Mouse (Mus musculus) stomach, embryonic 16.5 days (tissue): ENCODE measurements at regions not wholly inside any gene's neighbourhood (a gene's known extent, or its start where the extent isn't known, plus 50 kb on each side); places are given as distances from the start of the nearest gene placed in this dataset.
"Not testable (repeated sequence)": the region's sequence is repeated elsewhere in the genome, so short reads cannot be mapped to it uniquely, and the experiment has no call there.

ENCODE experiments used
- ATAC-seq: fragments of 200-750 bp; cut with Nextera tagmentation; 2 replicates; pipeline ENCODE4 v1.8.0; 2017; ENCODE audit warnings: moderate number of reproducible peaks, moderate TSS enrichment; ENCODE audit not compliant: insufficient read depth, low FRiP score
- H3K27ac ChIP-seq: fragments of 300-500 bp; sonication (generic); 2 replicates; pipeline ENCODE4 v1.5.1; 2014; ENCODE audit warnings: low read length
- H3K27me3 ChIP-seq: fragments of 300-500 bp; sonication (generic); 2 replicates; pipeline ENCODE4 v1.6.1; 2014; ENCODE audit warnings: low read length, control low read depth, mixed read lengths; ENCODE audit not compliant: control insufficient read depth, insufficient read depth
- H3K36me3 ChIP-seq: fragments of 300-500 bp; sonication (generic); 2 replicates; pipeline ENCODE4 v1.6.1; 2014; ENCODE audit warnings: low read length; ENCODE audit not compliant: control insufficient read depth, insufficient read depth
- H3K4me1 ChIP-seq: fragments of 300-500 bp; sonication (generic); 2 replicates; pipeline ENCODE4 v1.6.1; 2014; ENCODE audit warnings: low read length, control low read depth, mixed read lengths; ENCODE audit not compliant: control insufficient read depth, insufficient read depth
- H3K4me2 ChIP-seq: fragments of 300-500 bp; sonication (generic); 2 replicates; pipeline ENCODE4 v1.6.1; 2014; ENCODE audit warnings: low read depth, low read length, mixed read lengths
- H3K4me3 ChIP-seq: fragments of 300-500 bp; sonication (generic); replicated peaks from 2 replicates; pipeline ENCODE4 v1.5.1; 2014; ENCODE audit warnings: mild to moderate bottlenecking, low read length
- H3K9ac ChIP-seq: fragments of 300-500 bp; sonication (generic); 2 replicates; pipeline ENCODE4 v1.6.1; 2014; ENCODE audit warnings: low read length
- H3K9me3 ChIP-seq: fragments of 300-500 bp; sonication (generic); replicated peaks from 2 replicates; pipeline ENCODE4 v1.6.1; 2016; ENCODE audit warnings: low read length, control low read depth; ENCODE audit not compliant: control insufficient read depth
- WGBS: fragments of 180-500 bp; shearing (Covaris S2); extraction: QIAGEN DNeasy Blood & Tissue Kit; methylation state at CpG from one replicate; pipeline ENCODE4 v1.1.7; 2014; 5-methylcytosine and 5-hydroxymethylcytosine counted together

- not testable (repeated sequence) for H3K4me1 ChIP-seq, H3K27me3 ChIP-seq, ATAC-seq, H3K36me3 ChIP-seq, H3K4me2 ChIP-seq, H3K27ac ChIP-seq, H3K9ac ChIP-seq, H3K4me3 ChIP-seq, H3K9me3 ChIP-seq
- WGBS = 54% methylated on average over 5 of the region's 5 CpGs
Measured at GRCm38 (mm10) chr12:117327086-117327485, 189.2 kb upstream of the Rapgef5 start.

GRCm38 (mm10) chr12:117330418-117330817 lies 185.9 kb upstream of the Rapgef5 start:
- Histone ChIP-seq H3K4me3 (no peak overlapping the region), H3K9me3 (peaks cover 3% of the 10 kb centered on the region; the same call in 1 of the 2 replicates), H3K36me3 (no peaks in the 10 kb centered on the region), H3K27ac (no peak overlapping the region), H3K4me2 (no peak overlapping the region), H3K27me3 (no peaks in the 10 kb centered on the region; the same call in 1 of the 2 replicates), H3K4me1 (no peaks in the 10 kb centered on the region), H3K9ac (no peak overlapping the region)
- no peak for ATAC-seq

- no peak for ATAC-seq
- no peak overlapping the region for H3K4me3 ChIP-seq
- no peaks in the 10 kb centered on the region for H3K4me1 ChIP-seq
- no peaks in the 10 kb centered on the region for H3K9me3 ChIP-seq
- WGBS = 53% methylated on average over 4 of the region's 4 CpGs
- H3K36me3 ChIP-seq = no peaks in the 10 kb centered on the region
- no peaks in the 10 kb centered on the region; the same call in 1 of the 2 replicates for H3K27me3 ChIP-seq
- no peak overlapping the region for H3K4me2 ChIP-seq
- H3K27ac ChIP-seq = no peak overlapping the region
- no peak overlapping the region for H3K9ac ChIP-seq
Measured at GRCm38 (mm10) chr12:117336856-117337255, 179.4 kb upstream of the Rapgef5 start.

- H3K27me3 ChIP-seq = no peaks in the 10 kb centered on the region
- no peak overlapping the region for H3K4me3 ChIP-seq
- no peak overlapping the region for H3K4me2 ChIP-seq
- no peaks in the 10 kb centered on the region for H3K4me1 ChIP-seq
- H3K27ac ChIP-seq = no peak overlapping the region
- no peak for ATAC-seq
- H3K36me3 ChIP-seq = no peaks in the 10 kb centered on the region
- H3K9me3 ChIP-seq = no peaks in the 10 kb centered on the region
- H3K9ac ChIP-seq = no peak overlapping the region
- WGBS = 51% methylated on average over 6 of the region's 6 CpGs
Measured at GRCm38 (mm10) chr12:117342321-117342720, 174.0 kb upstream of the Rapgef5 start.

- no peaks in the 10 kb centered on the region for H3K36me3 ChIP-seq
- H3K4me3 ChIP-seq = no peak overlapping the region
- no peaks in the 10 kb centered on the region for H3K9me3 ChIP-seq
- H3K27ac ChIP-seq = no peak overlapping the region
- H3K27me3 ChIP-seq = no peaks in the 10 kb centered on the region
- no peak overlapping the region for H3K4me2 ChIP-seq
- ATAC-seq = no peak
- no peak overlapping the region for H3K9ac ChIP-seq
- 83% methylated on average over 3 of the region's 3 CpGs for WGBS
- no peaks in the 10 kb centered on the region for H3K4me1 ChIP-seq
Measured at GRCm38 (mm10) chr12:117343121-117343520, 173.2 kb upstream of the Rapgef5 start.

GRCm38 (mm10) chr12:117343605-117344004 lies 172.7 kb upstream of the Rapgef5 start:
- not testable (repeated sequence) for H3K4me3 ChIP-seq, ATAC-seq, H3K36me3 ChIP-seq, H3K27ac ChIP-seq, H3K4me1 ChIP-seq, H3K4me2 ChIP-seq, H3K27me3 ChIP-seq, H3K9me3 ChIP-seq, H3K9ac ChIP-seq
- 80% methylated on average over 5 of the region's 5 CpGs for WGBS

- WGBS = 64% methylated on average over 11 of the region's 11 CpGs
- no peaks in the 10 kb centered on the region for H3K27me3 ChIP-seq
- H3K4me2 ChIP-seq = no peak overlapping the region
- H3K27ac ChIP-seq = no peak overlapping the region
- no peak overlapping the region for H3K4me3 ChIP-seq
- no peak for ATAC-seq
- H3K9me3 ChIP-seq = no peaks in the 10 kb centered on the region
- H3K36me3 ChIP-seq = no peaks in the 10 kb centered on the region
- H3K9ac ChIP-seq = no peak overlapping the region
- H3K4me1 ChIP-seq = no peaks in the 10 kb centered on the region
Measured at GRCm38 (mm10) chr12:117344266-117345087, 171.8 kb upstream of the Rapgef5 start.

GRCm38 (mm10) chr12:117345088-117345977 lies 170.9 kb upstream of the Rapgef5 start:
- H3K4me1 ChIP-seq = no peaks in the 10 kb centered on the region
- no peak overlapping the region for H3K4me2 ChIP-seq
- ATAC-seq = no peak
- H3K9me3 ChIP-seq = no peaks in the 10 kb centered on the region
- H3K9ac ChIP-seq = no peak overlapping the region
- no peak overlapping the region for H3K27ac ChIP-seq
- WGBS = 28% methylated on average over 20 of the region's 20 CpGs
- H3K4me3 ChIP-seq = no peak overlapping the region
- H3K36me3 ChIP-seq = no peaks in the 10 kb centered on the region
- no peaks in the 10 kb centered on the region for H3K27me3 ChIP-seq

GRCm38 (mm10) chr12:117346091-117346490 lies 170.2 kb upstream of the Rapgef5 start:
- Histone ChIP-seq H3K4me3 (no peak overlapping the region), H3K27ac (no peak overlapping the region), H3K36me3 (no peaks in the 10 kb centered on the region), H3K4me2 (no peak overlapping the region), H3K27me3 (no peaks in the 10 kb centered on the region), H3K4me1 (no peaks in the 10 kb centered on the region), H3K9ac (no peak overlapping the region), H3K9me3 (no peaks in the 10 kb centered on the region)
- no peak for ATAC-seq
- 83% methylated on average over 2 of the region's 2 CpGs for WGBS
